Mouse (Mus musculus) bone marrow, adult 2 months (tissue): ENCODE data around the gene Srgap3.

Source experiments
- CTCF ChIP-seq: fragments of 200-500 bp; IDR thresholded peaks from 2 replicates; pipeline ENCODE4 v1.5.1; 2011; ENCODE audit warnings: low read length, control low read depth; ENCODE audit not compliant: control insufficient read depth, insufficient read depth
- POLR2A ChIP-seq: fragments of 200-500 bp; IDR thresholded peaks from 2 replicates; pipeline ENCODE4 v1.6.1; 2011; ENCODE audit warnings: low read depth, mild to moderate bottlenecking, control low read depth, low read length, borderline replicate concordance; ENCODE audit not compliant: control insufficient read depth

DNA sequence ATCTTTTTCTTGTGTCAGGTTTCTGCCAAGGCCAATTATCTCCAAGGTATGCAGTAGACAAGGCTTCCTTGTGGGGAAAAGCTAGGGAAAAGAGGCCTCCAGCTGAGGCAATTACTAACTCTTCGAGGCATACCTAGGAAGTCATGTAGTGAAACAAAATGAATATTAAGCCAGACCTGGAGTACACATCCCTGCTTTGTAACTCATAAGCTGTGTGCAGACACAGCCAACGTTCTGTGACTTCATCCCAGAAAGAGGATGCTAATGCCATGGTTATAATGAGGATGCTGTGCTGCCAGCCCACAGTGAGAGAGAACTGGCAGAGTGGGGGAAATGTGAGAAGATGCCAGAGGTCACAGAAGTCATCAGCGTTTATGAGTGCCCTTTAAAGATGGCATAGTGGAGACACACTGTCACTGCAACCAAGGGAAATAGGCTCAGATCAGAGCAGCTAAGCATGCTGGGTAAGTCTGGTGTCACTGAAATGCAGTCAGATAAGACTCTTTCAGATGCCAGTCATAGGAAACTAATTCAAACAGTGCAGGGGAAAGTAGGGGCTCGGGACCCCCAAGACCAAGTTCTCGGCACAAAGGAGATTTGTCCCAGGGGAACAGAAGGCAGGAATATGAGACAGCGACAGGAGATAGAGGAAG is 24.2 kb upstream of the Srgap3 start:
- TF ChIP-seq CTCF (no peak), POLR2A (no peak)
